Mouse (Mus musculus) naive thymus-derived CD4-positive, alpha-beta T cell, adult 2 months (primary cell): ENCODE measurements around the gene Slc48a1.
A peak's percentile ranks its signal among the peaks of the same experiment; 100 is the strongest.

ENCODE experiments used
- DNase-seq: peaks from one replicate; pipeline ENCODE4 v3.0.0-alpha.2; 2011; ENCODE audit warnings: low read depth

Slc48a1 gene

DNA sequence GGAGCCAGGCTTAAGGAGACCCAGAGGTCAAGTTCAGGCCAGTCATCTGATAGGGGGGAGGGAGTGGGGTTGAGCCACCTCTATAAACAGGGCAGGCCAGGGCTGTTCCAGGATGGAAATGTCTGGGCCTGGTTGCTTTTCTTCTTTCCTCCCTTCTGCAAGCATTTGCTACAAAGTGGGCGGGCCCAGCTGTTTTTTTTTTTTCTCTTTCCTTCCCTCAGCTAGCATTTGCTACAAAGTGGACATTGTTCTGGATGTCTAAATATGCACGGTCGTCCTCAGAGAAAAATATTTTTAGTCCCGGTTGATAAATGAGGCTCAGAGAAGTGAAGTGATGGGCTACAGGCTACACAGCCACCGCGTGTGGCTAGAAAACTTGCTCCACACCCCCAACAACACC lies 23.8 kb upstream of the Slc48a1 start:
- no peak for DNase-seq

DNA sequence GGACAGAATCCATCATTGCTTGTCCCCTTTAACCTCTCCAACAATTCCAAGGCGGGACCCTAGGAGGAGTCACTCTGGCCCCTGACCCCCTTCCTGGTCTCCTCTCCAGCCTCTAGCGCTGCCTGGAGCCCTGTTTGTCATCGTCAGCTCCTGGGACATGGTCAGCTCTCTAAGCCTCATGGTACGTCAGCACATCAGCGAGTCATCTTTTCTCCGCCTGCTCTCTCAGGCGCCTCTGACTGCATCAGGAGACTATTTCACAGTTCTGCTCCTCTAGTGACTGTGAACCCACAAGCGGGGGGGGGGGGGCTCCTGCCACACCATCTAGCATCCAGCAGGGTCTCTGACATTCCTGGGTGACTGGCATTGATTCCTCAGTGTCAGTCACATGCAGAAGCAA lies 23.0 kb upstream of the Slc48a1 start:
- no peak for DNase-seq

DNA sequence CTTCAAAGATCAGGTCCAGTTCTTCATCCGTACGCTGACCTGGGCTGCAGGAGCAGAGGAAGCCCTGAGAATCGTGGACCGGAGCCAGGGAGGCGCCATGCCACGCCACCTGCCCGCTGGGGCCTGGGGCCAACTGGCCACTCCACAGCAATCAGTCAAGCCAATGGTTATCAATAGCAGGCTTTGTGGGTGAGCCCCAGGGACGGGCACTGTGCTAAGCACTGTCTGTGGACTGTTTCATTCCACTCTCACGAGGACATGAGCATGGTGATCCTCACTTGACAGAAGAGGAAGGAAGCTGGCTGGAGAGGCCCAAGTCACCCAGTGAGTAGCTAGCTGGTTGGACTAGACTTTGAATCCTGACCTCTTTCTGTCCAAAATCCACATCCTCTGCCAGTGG lies 18.3 kb upstream of the Slc48a1 start:
- DNase-seq, result no peak

DNA sequence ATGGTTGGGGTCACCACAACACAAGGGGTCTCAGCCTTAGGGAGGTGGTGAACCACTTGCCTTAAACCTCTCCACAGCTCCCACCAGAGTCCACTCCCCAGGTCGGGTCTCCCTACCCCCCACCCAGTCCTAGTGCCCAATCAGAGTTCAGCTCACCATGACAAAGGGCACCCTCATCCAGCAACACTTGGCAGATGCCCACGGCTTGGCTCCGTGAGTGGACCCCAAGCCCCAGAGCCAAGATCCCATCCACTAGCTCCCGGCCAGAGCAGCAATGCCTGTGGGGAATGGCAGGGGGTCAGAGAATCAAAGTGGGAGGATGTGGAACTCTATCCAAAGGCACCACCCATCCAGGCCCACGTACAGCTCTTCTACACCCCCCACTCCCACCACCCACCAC lies 17.4 kb upstream of the Slc48a1 start:
- no peak for DNase-seq

DNA sequence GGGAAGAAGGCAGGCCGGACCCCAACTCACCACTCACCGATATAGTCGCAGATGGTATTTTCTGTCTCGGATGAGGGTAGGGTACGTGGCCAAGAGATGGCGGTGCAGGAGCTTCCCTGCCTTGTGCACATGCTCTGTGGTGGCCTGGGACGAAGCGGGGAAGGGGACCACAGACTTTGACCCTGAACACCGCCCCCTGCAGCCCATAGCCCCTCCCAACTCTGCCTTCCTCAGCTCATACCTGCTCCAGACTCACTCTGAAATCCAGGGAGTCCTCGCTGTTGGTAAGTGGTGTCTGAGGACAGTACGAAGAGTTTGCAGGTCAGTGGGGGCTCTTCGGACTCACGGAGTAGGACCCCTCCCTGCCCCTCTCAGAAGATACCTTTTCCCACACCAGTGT lies 16.9 kb upstream of the Slc48a1 start:
- no peak for DNase-seq

DNA sequence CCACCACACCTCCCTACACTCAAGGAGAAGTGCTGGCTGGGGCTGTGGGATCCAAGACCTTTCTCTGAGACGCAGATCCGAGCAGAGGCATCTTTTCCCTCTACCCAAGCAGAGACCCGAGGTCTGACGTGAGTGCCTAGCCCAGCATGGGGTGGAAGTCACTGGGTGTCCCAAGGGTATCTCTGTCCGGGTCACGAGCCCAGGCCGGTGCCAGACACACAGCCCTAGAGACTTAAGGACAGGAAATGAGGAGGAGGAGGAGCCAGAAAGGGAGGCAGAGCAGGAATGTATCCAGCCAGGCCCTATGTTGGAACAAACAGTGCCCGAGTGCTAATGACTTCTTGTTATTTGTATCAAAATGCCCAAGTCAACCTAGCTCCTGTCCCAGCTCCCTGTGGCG lies 15.6 kb upstream of the Slc48a1 start:
- DNase-seq, result no peak

DNA sequence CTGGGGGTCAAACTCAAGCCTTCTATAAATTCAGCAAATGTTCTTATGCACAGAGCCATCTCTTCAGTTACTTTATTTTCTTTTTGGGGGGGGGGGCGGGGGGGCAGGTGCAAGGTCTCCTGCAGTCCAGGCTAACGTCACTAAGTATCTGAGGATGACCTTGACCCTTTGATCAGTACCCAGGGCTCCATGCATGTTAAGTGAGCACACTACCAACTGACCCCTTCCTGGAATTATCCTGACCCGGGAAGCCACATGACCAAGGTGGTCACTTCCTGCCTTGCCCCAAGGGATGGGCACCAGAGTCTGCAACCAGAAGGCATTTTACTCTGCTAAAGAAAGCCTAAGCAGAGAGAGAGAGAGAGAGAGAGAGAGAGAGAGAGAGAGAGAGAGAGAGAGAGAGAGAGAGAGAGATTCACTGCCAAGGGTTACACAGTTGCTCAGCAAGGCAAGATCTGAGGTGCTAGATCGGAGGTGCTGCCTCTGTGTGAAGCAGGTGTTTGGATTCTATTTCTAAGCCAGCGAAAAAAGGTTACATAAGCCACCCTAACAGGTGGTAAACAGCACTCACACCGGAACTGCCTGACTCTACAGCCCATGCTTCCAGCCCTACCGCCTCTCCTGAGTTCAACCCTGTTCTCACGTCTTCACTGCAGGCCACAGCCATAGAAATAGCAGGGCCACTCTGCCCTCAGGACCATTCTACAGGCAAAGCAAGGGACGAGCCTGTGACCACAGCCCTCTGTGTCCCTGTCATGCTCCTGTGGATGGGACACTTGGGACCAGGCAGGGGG lies 14.9 kb upstream of the Slc48a1 start:
- DNase-seq, result no peak

DNA sequence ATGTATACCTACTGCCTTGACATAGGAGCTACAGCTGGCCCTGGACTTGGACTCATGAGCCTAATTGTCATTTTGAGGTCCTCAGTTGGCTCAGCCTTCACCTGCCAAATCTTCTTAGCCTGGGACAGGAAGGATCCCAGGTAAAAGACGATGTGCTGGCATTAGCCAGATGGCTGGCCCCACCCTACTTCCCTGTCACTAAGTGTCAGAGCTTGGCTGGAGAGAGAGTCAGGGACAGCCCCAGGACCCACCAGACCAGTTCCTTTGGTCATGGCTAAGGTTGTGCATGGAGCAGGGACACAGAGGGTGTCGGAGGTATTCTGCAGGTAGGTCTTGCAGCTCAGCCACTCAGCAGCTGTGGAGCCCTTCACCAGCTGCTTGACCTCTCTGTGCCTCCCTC lies 13.8 kb upstream of the Slc48a1 start:
- DNase-seq, result no peak

DNA sequence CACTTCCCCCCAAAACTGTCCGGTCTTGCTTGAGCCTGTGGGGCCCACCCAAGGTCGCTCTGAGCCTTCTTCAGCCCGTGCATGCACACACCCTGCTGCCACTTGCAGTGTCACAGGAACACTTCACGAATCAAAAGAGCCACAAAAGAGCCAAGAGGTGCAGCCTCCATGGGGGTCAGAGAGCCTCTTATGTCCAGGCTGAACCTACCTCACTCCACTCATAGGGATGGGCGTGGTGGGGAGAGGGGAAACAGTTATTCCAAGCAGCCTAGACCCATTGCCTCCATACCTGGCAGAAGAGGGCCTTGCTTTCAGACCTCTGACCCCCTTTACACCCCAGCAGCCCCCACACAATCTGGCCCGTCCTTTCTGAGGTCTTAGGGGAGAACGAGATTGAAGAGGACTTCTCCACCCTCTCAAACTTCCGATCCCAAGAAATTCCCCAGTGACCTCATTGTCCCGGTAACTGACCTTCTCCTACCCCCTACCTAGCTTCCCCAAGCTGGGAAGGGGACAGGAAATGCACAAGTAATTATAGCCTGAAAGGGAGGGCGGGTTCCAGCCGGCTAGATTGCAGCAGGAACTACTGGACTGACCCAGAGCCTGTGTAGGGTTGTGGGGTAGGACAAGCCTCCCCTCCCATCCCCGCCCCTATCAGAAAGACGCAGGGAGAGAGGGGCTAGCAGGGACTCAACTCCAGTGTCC lies 13.1 kb upstream of the Slc48a1 start:
- no peak for DNase-seq

DNA sequence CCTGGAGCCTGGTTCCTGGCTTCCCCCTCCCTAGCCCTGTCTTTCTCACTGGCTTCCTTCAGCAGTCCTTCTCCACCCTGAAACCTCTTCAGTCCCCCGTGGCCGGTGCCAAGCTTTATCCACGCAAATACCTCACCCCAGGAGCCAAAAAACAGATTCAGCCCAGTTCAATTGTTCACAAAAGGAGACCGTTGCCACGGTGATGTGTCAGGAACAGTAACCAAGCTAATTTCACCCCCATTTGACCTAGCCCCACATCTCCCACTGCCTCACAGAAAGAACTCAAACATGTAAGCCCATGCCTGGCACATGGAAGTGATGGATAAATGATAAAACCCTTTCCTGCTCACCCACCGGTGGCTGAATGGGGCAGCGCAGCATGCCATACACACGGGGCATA lies 12.1 kb upstream of the Slc48a1 start:
- no peak for DNase-seq

DNA sequence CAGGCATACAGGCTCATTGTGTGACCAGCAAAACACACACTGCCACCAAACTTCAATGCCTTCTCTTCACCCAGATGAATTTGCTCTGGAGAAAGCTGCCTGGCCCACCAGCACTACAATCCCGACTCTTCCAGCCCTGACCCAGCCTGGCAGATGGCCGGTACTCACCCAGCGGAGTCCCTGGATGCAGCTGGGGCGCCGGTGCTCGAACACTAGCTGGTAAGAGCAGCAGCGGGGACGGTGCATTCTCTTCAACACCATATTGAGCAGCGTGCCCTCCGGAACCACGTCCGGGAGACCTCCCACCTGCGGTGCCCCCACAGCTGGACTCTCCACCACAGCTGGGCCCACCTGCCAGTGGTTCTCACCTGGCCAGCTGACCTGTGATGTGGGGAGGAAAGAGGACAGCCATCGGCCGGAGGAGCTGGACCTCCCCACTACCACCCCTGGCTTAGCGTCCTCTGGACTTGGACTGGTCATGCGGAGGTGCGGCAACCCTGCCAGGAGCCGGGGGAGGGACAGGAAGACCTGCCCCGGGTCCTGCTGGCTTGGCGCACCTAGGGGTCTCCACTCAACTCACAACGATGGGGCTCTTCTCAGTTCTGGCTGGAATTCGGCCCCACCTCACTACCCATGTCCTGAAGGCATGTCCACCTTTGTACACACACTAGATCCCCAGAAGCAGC lies 11.6 kb upstream of the Slc48a1 start:
- no peak for DNase-seq

DNA sequence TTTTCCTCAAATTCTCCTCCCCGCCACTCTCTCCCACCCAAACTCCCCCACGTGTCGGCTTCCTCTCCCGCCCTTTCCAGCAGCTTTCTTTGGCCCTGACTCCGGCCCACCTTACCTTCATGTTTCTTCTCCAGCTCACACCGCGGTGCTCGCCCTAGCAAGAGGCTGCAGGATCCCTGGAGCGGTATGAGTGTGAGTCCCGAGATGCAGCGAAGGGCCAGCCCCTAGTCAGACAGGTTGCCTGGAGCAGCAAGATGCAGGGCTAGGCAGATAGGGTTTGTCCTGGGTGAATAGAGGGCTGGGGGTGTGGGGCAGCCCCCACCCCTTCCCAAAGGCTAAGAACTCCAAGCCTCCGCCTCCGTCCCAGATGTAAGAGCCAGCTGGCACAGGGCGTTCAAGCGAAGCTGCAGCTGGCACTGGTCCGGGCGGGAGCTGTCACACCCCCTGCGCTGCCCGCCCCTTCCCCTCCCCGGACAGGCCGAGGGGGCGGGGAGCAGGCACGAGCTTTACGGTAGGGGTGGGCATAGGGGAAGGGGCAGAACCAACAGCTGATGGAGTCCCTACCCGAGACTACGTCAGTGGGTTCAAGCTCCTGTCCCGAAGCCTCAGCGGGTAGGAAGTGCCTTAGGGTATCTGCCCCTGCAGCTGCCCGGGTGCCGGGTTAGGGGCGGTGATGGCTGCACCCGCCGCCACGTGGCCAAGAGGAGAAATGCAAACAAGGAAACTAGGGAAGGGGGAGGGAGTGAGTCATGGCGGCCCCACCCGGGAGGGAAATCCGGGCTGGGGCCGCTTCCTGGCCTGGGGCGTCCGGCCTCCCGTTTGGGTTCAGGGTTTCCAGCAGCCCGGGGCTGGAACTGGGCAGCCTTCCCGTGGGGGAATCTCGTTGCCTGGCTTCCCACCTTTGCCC lies 10.8 kb upstream of the Slc48a1 start, which contains the start of gene Rapgef3:
Gene Rapgef3 (minus strand): TSS at position 693 of the 907 bp plus-strand sequence.
- peak; percentile 84 for DNase-seq

DNA sequence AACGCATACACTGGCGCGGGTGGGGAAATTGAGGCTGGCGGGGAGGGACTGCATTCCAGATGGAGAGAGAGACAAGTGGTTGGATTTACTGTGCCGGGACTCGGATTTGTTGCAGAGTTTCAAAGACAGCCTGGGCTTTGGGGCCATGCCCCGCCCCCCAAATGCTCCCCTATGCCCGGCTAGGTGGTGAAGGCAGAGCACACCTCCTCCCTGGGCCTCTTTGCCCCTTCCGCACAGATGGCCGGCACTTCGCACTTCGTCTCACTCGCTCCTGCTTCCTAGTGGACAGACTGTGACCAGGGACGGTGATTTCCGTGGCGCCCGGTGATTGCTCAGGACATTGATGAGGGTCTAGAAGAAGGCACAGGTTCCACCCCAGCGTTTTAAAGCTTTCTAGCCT lies 10.1 kb upstream of the Slc48a1 start:
- DNase-seq, result no peak

DNA sequence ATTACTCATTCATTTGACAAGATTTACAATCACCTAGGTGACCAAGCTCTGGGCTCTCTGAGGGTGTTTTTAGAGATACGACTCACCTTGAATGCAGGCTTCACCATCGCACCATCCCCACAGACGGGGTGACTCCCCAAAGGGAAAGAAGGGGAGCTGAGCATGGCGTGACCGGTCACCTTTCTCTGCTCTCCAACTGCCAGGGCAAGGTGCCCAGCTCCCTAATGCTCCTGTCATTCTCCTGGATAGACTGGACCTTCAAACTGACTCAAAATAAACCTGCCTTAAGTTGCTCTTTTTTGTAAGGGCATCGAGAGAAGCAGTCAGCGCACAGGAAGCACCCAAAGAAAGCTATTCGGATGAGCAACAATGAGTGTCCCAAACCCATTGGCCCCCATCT lies 8.0 kb upstream of the Slc48a1 start:
- no peak for DNase-seq

DNA sequence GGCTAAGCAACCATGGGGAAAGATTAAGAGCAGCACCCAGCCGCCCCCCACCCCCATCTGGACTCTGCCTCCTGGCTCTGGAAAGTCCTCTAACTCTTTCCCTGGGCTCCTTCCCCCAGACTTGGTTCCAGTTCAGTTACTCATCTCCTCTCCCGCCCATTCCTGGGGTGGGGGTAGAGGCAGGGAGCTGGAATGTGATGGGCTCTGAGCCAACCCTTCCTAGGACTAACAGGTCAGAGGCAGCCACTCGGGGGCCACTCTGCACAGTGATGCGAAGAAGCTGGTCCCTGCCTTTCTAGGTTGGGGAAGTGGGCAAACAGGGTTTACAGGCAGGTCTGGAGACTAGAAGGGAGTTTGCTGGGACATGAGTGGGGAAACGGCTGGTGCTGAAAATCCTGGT lies 5.2 kb upstream of the Slc48a1 start:
- DNase-seq, result no peak

DNA sequence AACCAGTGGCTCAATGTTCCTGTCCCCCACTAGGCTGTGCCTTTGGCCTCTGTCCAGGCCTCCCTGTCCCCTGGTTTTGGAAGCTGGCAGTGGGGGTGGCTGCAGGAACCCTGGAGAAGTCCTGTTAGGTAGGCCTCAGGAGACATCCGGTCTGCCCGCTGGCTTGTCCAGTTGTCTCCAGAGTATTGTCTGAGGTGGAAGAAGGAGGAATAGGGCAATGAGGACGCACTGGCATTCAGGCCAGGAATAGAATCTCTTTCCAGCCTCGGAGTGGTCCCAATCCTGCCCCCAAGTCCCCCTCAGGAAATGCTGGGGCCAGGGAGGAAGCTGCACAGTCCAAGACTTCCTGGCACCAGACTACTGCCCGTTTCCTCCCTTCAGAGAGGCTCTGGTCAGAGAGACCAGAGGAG lies 4.4 kb upstream of the Slc48a1 start:
- no peak for DNase-seq

DNA sequence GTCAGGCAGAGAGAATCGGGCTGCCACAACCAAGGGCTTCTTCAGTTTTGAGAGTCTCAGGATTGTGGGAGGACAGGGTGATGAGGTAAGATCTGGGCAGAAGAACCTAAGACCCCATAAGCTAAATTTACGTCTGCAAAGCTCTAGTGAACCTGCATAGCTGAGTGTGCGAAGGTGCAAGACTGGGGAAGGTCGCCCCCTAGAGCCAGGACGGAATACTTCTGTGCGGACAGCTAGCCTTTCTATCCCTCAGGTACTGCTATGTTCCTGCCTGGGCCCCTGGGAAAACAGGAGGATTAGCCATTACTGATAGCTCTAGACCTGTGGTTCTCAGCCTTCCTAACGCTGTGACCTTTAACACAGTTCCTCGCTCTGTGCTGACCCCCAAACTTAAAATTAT lies 1.8 kb upstream of the Slc48a1 start:
- peak; percentile 79 for DNase-seq

DNA sequence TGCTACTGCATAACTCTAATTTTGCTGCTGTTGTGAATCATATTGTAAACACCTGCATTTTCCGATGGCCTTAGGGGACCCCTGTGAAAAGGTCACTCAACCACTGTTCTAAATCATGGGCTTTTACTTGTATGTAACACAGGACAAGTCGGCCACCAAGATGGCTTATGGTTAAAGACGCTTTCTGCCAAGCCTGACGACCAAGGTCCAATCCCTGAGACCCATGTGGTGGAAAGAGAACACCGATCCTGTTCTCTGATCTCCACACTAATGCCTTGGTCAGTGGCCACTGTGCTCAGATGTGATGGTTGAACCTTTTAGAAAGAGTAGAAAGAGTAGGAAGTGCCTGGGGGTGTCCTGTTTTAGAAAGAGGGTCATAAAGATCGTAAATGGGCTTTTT lies 1.4 kb upstream of the Slc48a1 start:
- DNase-seq, result no peak

DNA sequence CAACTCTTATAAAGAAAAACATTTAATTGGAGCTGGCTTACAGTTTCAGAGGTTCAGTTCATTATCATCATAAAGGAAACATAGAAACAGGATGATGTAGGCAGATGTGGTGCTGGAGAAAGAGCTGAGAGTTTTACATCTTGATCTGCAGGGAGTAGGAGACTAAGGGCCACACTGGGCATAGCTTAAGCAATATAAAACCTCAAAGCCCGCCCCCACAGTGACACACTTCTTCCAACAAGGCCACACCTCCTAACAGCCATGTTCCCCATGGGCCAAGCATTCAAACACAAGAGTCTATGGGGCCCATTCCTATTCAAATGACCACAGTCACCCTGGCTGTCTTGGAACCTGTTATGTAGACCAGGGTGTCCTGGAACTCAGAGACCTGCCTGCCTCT lies 1.3 kb downstream of the Slc48a1 start:
- DNase-seq, result no peak

DNA sequence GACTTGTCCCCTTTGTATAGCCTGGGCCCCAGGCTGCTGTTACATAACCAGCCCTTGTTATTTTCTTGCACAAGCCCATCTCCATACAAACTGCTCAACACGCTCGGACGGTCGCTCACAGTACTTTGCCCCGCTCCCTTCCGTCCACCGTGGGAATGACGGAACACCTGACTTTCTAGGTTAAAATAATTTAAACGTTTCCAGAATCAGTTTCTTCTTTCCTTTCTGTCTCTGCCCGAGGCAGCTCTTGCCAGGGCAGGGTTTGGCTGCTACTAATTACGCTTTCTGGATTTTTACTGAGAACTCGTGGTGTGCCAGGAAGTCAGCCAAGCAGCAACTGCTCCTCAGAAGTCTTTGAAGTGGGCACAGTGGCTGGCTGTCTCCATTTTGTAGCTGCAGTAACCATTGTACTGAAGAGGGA lies 2.3 kb downstream of the Slc48a1 start:
- DNase-seq, result peak; percentile 79

DNA sequence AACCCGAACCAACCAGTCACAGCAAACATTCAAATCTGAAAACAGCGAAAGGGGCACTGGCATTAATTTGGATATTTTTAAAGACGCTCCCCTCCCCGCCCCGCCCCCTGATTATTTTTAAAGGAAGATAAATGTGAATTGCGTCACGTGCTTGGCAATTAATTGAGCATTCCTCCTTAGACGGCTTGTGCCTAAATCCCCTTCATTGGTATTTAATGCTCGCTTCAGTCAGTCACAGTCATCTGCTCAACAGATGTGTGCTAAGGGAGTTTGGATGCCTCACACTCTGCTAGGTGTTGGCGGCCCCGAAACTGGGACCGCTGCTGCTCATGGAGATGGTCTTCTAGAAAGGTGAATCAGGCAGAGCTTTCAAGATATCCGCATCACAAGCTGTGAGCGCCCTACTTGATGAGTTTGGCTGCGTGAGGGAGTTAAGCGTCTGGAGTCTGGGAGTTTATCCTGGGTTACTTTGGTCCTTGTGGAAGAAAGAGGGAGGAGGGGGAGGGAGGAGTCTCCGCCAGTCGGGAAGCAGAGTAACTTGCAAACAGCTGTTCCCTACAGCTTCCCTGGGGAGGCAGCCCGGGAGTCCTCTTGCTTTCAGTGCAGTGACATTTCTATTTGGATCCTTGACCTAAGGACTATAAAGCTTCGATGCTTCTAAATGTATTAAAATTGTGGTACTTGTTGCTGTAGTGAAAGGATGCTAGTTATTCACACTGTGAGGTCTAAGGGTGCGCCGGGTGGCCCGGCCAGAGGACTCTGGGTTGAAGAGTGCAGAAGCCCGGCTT lies 3.8 kb downstream of the Slc48a1 start:
- DNase-seq, result no peak
